Mouse (Mus musculus): ENCODE measurements around the gene Pon3. TPM values are rescaled to one million over a fixed set of nuclear protein-coding genes. Genes with fewer than 3 reads are reported as not detected.
"Not testable (repeated sequence)": the region's sequence is repeated elsewhere in the genome, so short reads cannot be mapped to it uniquely, and the experiment has no call there.

Gene Pon3
- polyA plus RNA-seq, 1 experiment from 2014 or later = 10.4 TPM

GRCm38 (mm10) chr6:5237510-5237909 is 18.6 kb downstream of the Pon3 start:
- ATAC-seq (ENCODE audit: low FRiP score, low read depth) = no peak
- H3K4me1 ChIP-seq = no peaks in the 10 kb centered on the region
- H3K9ac ChIP-seq = no peak overlapping the region
- H3K4me2 ChIP-seq (replicated peaks) = no peak overlapping the region
- no peaks in the 10 kb centered on the region for H3K36me3 ChIP-seq
- H3K27ac ChIP-seq = no peak overlapping the region
- 69% methylated on average over 4 of the region's 4 CpGs for WGBS
- H3K9me3 ChIP-seq = no peaks in the 10 kb centered on the region
- H3K4me3 ChIP-seq = no peak overlapping the region
- no peaks in the 10 kb centered on the region for H3K27me3 ChIP-seq

GRCm38 (mm10) chr6:5236843-5237371 is 19.2 kb downstream of the Pon3 start:
- no peak overlapping the region for H3K4me2 ChIP-seq (replicated peaks)
- no peak for ATAC-seq (ENCODE audit: low FRiP score, low read depth)
- WGBS = 86% methylated on average over 8 of the region's 8 CpGs
- H3K36me3 ChIP-seq = no peaks in the 10 kb centered on the region
- no peak overlapping the region for H3K9ac ChIP-seq
- no peak overlapping the region for H3K4me3 ChIP-seq
- no peaks in the 10 kb centered on the region for H3K4me1 ChIP-seq
- no peaks in the 10 kb centered on the region for H3K27me3 ChIP-seq
- no peaks in the 10 kb centered on the region for H3K9me3 ChIP-seq
- H3K27ac ChIP-seq = no peak overlapping the region

- WGBS = 79% methylated on average over 3 of the region's 3 CpGs
- no peak overlapping the region for H3K9ac ChIP-seq
- H3K27ac ChIP-seq = no peak overlapping the region
These were observed 21.5 kb downstream of the Pon3 start for GRCm38 (mm10) chr6:5234563-5234962.

GRCm38 (mm10) chr6:5233812-5234211 is 22.3 kb downstream of the Pon3 start:
- 91% methylated on average over 1 of the region's 1 CpGs for WGBS
- H3K27ac ChIP-seq = no peak overlapping the region
- H3K27me3 ChIP-seq = no peaks in the 10 kb centered on the region
- no peak overlapping the region for H3K9ac ChIP-seq
- no peaks in the 10 kb centered on the region for H3K36me3 ChIP-seq
- no peak overlapping the region for H3K4me3 ChIP-seq
- H3K4me1 ChIP-seq = no peaks in the 10 kb centered on the region
- ATAC-seq (ENCODE audit: low FRiP score, low read depth) = no peak
- no peak overlapping the region for H3K4me2 ChIP-seq (replicated peaks)
- H3K9me3 ChIP-seq = no peaks in the 10 kb centered on the region

More at GRCm38 (mm10) chr6:5234563-5234962, 21.5 kb downstream of the Pon3 start:
- no peaks in the 10 kb centered on the region for H3K9me3 ChIP-seq
- no peak overlapping the region for H3K4me2 ChIP-seq (replicated peaks)
- no peak overlapping the region for H3K4me3 ChIP-seq
- H3K36me3 ChIP-seq = no peaks in the 10 kb centered on the region
- ATAC-seq (ENCODE audit: low FRiP score, low read depth) = no peak
- H3K27me3 ChIP-seq = no peaks in the 10 kb centered on the region
- no peaks in the 10 kb centered on the region for H3K4me1 ChIP-seq

- whole genome bisulfite sequencing = 88% methylated on average over 4 of the region's 4 CpGs
- no peak for ATAC-seq (ENCODE audit: low FRiP score, low read depth)
These were observed 24.1 kb downstream of the Pon3 start for GRCm38 (mm10) chr6:5232022-5232421.

GRCm38 (mm10) chr6:5230261-5230660 is 25.8 kb downstream of the Pon3 start:
- no peak overlapping the region for H3K9ac ChIP-seq
- no peak overlapping the region for H3K27ac ChIP-seq
- no peak overlapping the region for H3K4me3 ChIP-seq
- H3K27me3 ChIP-seq = no peaks in the 10 kb centered on the region
- H3K4me2 ChIP-seq (replicated peaks) = no peak overlapping the region
- no peak for ATAC-seq (ENCODE audit: low FRiP score, low read depth)
- no peaks in the 10 kb centered on the region for H3K9me3 ChIP-seq
- no peaks in the 10 kb centered on the region for H3K4me1 ChIP-seq
- H3K36me3 ChIP-seq = no peaks in the 10 kb centered on the region
- WGBS = 90% methylated on average over 5 of the region's 5 CpGs

More at GRCm38 (mm10) chr6:5232022-5232421, 24.1 kb downstream of the Pon3 start:
- Histone ChIP-seq H3K27ac (no peak overlapping the region), H3K4me3 (no peak overlapping the region), H3K4me1 (no peaks in the 10 kb centered on the region), H3K4me2 (replicated peaks) (no peak overlapping the region), H3K9ac (no peak overlapping the region), H3K27me3 (no peaks in the 10 kb centered on the region), H3K9me3 (no peaks in the 10 kb centered on the region), H3K36me3 (no peaks in the 10 kb centered on the region)

- H3K4me1 ChIP-seq; H3K4me3 ChIP-seq; H3K27ac ChIP-seq; H3K27me3 ChIP-seq; H3K9me3 ChIP-seq; H3K4me2 ChIP-seq (replicated peaks); ATAC-seq (ENCODE audit: low FRiP score, low read depth); H3K9ac ChIP-seq; H3K36me3 ChIP-seq: not testable (repeated sequence)
- WGBS = 90% methylated on average over 2 of the region's 2 CpGs
These were observed 32.5 kb downstream of the Pon3 start for GRCm38 (mm10) chr6:5223551-5223950.

GRCm38 (mm10) chr6:5222080-5222479 is 34.0 kb downstream of the Pon3 start:
- Histone ChIP-seq H3K4me2 (replicated peaks) (no peak overlapping the region), H3K4me1 (no peaks in the 10 kb centered on the region), H3K9me3 (no peaks in the 10 kb centered on the region), H3K9ac (no peak overlapping the region), H3K27me3 (no peaks in the 10 kb centered on the region), H3K36me3 (no peaks in the 10 kb centered on the region), H3K27ac (no peak overlapping the region), H3K4me3 (no peak overlapping the region)
- no peak for ATAC-seq (ENCODE audit: low FRiP score, low read depth)
- WGBS = 59% methylated on average over 3 of the region's 3 CpGs

GRCm38 (mm10) chr6:5218190-5218589 is 37.9 kb downstream of the Pon3 start:
- Histone ChIP-seq H3K9me3 (no peaks in the 10 kb centered on the region), H3K27me3 (no peaks in the 10 kb centered on the region), H3K9ac (no peak overlapping the region), H3K4me3 (no peak overlapping the region), H3K36me3 (no peaks in the 10 kb centered on the region), H3K27ac (no peak overlapping the region), H3K4me2 (replicated peaks) (no peak overlapping the region), H3K4me1 (no peaks in the 10 kb centered on the region)
- no peak for ATAC-seq (ENCODE audit: low FRiP score, low read depth)
- WGBS = 91% methylated on average over 4 of the region's 4 CpGs

- H3K27me3 ChIP-seq = no peaks in the 10 kb centered on the region
These were observed 48.3 kb downstream of the Pon3 start for GRCm38 (mm10) chr6:5207817-5208216.

GRCm38 (mm10) chr6:5199916-5200315 is 56.2 kb downstream of the Pon3 start:
- ATAC-seq (ENCODE audit: low FRiP score, low read depth) = no peak
- 77% methylated on average over 3 of the region's 3 CpGs for WGBS
- Histone ChIP-seq H3K9me3 (peaks cover 7% of the 10 kb centered on the region; the same call in 1 of the 2 replicates), H3K27me3 (no peaks in the 10 kb centered on the region), H3K4me1 (no peaks in the 10 kb centered on the region), H3K36me3 (no peaks in the 10 kb centered on the region), H3K9ac (no peak overlapping the region), H3K27ac (no peak overlapping the region), H3K4me3 (no peak overlapping the region), H3K4me2 (replicated peaks) (no peak overlapping the region)

More at GRCm38 (mm10) chr6:5207817-5208216, 48.3 kb downstream of the Pon3 start:
- H3K4me3 ChIP-seq = no peak overlapping the region
- no peaks in the 10 kb centered on the region for H3K4me1 ChIP-seq
- no peak overlapping the region for H3K9ac ChIP-seq
- no peak overlapping the region for H3K4me2 ChIP-seq (replicated peaks)
- peaks cover 2% of the 10 kb centered on the region; the same call in 1 of the 2 replicates for H3K9me3 ChIP-seq
- H3K36me3 ChIP-seq = no peaks in the 10 kb centered on the region
- ATAC-seq (ENCODE audit: low FRiP score, low read depth) = no peak
- WGBS = 59% methylated on average over 2 of the region's 2 CpGs
- H3K27ac ChIP-seq = no peak overlapping the region

GRCm38 (mm10) chr6:5199376-5199905 is 56.6 kb downstream of the Pon3 start:
- Histone ChIP-seq H3K9ac (no peak overlapping the region), H3K27me3 (no peaks in the 10 kb centered on the region), H3K4me1 (no peaks in the 10 kb centered on the region), H3K4me2 (replicated peaks) (no peak overlapping the region), H3K27ac (no peak overlapping the region), H3K4me3 (no peak overlapping the region), H3K9me3 (peaks cover 7% of the 10 kb centered on the region; the same call in 1 of the 2 replicates), H3K36me3 (no peaks in the 10 kb centered on the region)
- 83% methylated on average over 8 of the region's 8 CpGs for WGBS
- ATAC-seq (ENCODE audit: low FRiP score, low read depth) = no peak

- WGBS = 92% methylated on average over 5 of the region's 5 CpGs
- H3K27ac ChIP-seq = no peak overlapping the region
- H3K9me3 ChIP-seq = peaks cover 7% of the 10 kb centered on the region; the same call in 1 of the 2 replicates
- H3K36me3 ChIP-seq = no peaks in the 10 kb centered on the region
- H3K9ac ChIP-seq = no peak overlapping the region
- no peak for ATAC-seq (ENCODE audit: low FRiP score, low read depth)
- H3K4me1 ChIP-seq = 0 out of 2 replicates have a peak, but pooled peaks cover 5% of the 10 kb centered on the region
- no peak overlapping the region for H3K4me2 ChIP-seq (replicated peaks)
- no peaks in the 10 kb centered on the region for H3K27me3 ChIP-seq
- H3K4me3 ChIP-seq = no peak overlapping the region
These were observed 57.5 kb downstream of the Pon3 start for GRCm38 (mm10) chr6:5198590-5198989.
